Mouse (Mus musculus) cerebellum, adult 8-10 months (tissue): ENCODE measurements around the gene Fmn2.

Experiments
- DNase-seq: peaks from one replicate; pipeline ENCODE4 v3.0.0; 2022

Gene Fmn2

DNA sequence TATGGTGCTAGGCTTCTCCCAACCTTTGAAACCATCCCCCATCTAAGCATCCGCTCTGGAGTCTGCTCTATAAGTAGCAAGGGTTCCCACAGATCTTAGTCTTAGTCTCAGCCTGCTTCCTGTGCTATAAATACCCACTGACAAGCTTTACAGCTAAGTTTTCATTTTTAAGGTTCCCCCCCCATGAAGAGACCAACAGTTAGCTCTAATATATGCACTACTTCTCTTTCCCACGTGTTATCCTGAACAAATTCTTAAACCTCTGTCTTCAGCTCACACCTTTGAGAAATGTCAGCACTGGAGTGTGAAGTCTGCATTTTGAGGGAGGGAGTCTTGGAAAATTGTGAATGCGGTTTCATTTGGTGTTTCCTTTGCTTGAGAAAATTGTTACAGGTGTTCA, 56.2 kb downstream of the Fmn2 start:
- no peak for DNase-seq

DNA sequence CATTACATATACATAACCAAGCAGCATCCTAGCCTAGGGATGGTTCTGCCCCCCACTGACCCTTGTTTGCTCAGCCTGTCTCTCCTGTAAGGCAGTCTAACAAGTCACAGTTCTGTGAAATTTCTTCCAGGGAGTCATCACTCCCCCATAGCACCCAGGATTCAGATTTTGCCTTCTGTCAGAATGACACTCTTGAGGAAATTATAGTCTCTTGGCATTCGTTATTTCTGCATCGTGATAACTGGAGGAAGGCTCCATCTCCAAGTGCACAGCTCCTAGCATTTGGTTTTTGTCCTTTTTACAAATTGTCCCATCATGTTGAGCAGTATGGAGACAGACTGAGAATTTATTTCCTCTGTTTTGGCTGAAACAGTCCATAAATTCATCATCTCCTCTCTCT, 56.9 kb downstream of the Fmn2 start:
- no peak for DNase-seq

DNA sequence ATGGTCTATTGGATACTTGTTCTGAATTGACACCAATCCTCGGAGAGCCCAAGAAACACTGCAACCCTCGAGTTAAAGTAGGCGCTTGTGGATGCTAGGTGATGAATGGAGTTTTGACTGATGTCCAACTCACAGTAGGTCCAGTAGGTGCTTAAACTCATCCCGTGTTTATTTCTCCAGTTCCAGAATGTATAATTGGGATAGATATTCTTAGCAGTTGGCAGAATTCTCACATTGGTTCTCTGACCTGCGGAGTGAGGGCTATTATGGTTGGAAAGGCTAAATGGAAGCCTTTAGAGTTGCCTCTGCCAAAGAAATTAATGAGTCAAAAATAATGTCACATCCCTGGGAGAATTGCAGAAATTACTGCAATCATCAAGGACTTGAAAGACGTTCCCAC, 62.9 kb downstream of the Fmn2 start:
- DNase-seq, result no peak

DNA sequence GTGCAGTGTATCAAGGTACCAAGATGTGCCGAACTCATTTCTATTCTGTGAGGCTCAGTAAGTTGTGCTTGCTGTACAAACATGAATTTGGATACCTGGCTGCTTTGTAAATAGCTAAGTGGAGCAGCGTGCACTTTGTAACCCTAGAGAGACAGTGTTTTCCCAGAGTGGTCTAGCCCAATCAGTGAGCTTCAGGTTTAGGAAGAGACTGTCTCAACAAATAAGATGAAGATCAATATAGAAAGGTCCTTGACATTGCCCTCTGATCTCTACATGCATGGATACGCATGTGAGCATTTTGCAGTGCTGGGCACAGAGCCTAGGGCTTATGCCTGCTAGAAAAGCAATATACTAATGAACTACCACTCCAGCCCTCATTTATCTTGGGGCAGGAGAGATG, 67.0 kb downstream of the Fmn2 start:
- DNase-seq, result no peak

DNA sequence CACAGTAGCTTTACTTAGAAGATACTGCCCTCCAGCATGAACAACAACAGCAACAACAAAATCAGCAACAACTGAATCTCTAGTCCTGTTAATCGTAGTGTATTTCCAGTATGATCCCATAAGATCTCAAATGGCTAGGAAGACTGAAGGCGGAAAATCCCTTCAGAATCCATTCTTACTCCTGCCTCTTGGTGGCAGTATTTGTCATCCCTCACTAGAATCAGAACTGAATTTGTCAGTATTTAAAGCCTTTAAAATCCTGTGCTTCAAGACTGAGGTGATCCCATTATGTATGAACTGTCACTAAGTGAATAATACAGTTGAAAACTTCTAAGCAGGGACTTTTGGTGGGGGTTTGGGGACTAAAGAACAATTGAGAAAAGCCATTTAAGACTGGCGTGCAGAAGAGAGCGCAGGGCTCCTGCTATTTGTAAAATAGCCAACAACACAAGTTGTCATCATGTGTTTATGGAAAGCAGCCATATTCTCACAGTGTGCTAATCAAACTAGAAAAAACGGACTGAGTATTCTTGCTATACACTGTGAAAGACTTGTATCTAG, 90.9 kb downstream of the Fmn2 start:
- peak; percentile 20 for DNase-seq

DNA sequence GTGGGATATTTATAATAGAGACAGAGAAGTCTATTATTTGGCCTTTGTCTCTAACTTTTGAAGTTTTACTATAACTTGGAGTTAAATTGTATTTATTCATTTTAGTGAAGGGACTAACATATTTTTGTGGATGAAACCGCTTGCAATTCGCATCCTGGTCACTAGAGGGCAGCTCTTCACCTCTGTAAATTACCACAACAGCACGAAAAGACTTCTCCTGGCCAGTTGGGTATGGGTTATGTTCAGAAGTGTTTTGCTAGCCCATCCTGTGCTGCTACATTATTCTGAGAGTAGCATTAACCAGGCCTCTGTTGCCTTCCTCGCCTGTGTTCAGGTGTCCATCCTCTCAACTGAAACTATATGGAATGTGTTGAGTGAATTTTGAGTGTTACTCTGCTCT, 93.4 kb downstream of the Fmn2 start:
- peak; percentile 53 for DNase-seq

DNA sequence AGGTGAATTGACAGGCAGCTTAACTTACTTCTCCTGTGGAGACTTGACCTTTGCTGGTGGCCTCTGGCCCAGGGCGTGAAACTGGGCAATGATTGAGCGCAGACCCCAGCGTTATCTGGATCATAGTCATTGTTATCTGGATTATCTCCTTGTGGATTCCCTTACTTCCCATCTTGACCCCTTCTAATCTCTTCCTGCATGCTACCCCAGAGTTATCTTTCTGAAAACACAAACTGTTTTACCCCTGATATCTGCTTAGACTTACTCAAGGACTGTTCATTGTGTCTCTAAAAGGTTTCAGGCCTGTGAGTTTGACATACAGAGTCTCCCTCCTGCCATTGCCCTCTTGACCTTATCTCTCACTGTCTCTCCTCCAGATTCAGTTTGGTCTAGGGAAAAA, 95.9 kb downstream of the Fmn2 start:
- DNase-seq, result no peak

DNA sequence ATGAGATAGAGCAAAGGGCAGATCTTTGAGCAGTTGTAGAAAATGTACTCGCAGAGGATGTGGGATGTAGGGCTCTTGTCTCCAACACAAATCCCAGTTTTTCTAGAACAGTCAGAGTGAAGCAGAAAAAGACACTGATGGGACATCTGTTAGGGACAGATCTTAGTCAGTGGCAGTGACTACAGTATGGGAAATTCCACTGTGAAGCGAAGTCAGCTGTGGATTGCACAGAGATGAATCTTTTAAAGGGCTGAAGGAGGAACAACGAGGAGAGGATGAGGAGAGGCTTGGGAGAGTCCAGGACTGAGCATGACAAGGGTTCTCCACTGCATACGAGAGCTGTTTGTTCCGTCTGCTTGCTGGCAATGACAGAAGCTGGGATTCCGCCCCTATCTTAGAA, 96.6 kb downstream of the Fmn2 start:
- no peak for DNase-seq

DNA sequence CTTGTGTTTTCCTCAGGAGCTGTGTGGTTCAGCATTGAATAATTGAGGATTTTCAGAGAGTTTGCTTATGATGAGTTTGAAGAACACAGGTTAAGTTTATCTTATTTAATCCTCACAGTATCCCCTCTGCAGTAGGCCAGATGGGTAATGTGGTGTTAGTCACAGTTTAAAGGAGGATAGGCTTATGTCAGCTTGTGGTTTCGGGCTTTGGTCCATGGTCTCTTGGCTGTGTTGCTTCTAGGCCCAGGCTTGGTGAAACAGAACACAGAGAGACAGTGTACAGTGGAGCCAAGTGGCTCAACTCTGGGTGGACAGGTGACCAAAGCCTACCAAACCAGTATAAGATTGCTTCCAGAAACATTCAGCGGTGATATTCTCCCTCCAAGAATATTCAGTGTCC, 98.4 kb downstream of the Fmn2 start:
- no peak for DNase-seq

DNA sequence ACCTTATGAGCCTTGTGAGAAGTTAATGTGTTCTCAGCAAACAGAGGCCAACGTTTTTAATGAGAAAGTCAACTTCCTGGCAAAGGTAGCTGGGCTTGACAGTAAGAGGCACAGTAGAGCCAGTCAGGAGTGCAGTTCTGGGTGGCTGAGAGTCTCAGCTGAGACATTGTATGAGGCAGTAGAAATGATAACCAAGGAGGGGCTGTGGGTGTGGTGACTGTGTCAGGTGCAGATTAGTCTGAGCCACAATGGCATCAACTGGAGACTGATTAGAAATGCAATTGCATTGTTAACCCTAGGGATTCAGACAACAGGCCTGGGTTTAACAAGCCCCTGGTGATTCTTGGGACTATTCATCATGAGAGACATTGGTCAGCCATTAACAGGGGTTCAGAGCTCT, 99.0 kb downstream of the Fmn2 start:
- DNase-seq, result no peak

DNA sequence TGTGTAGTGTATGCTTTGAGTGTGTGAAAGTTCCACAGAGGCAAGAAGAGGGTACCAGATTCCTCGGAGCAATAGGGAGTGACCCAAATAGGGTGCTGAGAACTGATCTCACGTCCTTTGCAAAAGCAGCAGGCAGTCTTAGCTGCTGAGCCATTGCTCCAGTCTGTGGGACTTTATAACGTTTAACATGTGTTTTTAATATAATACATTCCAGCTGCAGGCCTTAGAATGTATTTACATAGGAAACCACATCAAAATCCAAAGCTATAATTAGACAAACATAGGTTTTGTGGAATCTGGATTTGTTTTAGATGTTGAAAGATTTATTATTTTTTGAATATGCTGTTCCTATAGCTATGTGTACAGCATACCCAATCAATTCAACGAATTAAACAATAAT, 115.7 kb downstream of the Fmn2 start:
- no peak for DNase-seq

DNA sequence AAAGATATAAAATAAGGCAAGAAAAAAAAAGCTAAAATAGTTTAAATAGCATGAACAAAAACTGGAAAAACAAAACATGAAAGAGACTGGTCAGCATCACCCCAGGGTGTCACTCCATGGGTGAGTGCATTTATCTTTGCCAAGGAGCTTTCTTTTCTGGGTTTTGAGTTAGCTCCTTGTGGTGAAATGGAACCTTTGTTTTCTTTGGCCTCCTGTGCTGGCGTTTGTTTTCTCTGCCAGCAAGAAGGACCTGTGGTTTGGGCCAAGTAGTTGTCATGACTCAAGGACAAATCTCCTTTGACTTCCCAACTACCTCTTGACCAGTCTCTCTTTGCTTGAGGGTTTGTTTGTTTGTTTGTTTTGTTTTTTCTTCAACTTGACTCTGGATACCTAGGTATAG, 119.9 kb downstream of the Fmn2 start:
- no peak for DNase-seq

DNA sequence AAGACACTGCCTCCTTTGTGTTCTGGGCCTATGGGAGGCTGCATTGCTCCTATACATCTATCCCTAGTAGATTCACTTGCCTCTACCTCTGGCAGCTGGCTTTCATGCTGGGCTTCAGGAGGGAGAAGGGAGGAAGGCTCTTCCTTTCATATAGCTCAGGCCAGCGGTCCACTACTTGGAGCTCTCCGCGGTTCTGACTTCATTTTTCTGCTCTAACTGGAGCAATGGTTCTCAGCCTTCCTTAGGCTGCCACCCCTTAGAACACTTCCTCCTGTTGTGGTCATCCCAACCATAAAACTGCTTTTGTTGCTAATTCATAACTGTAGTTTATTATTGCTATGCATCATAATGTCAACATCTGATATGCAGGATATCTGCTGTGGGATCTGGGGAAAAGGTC, 121.4 kb downstream of the Fmn2 start:
- DNase-seq, result no peak

DNA sequence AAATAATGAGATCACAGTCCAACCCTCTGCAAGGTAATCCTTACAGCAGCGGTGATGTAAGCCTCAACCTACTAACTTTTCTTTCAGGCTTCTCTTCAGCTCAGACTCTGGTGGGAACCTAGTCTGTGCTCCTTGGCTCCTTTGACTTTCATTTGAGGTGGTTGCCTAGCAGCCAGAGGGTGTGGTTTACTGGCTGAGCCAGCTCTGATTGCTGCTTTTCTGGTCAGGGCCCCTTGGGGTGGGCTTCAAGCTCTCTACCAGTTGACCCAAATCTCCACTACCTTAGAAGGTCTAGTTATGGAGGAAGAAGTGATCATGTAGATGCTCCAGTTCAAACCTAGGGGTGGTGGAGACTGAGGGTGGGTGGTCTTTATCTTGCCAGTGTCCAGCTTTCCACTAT, 128.4 kb downstream of the Fmn2 start:
- no peak for DNase-seq

DNA sequence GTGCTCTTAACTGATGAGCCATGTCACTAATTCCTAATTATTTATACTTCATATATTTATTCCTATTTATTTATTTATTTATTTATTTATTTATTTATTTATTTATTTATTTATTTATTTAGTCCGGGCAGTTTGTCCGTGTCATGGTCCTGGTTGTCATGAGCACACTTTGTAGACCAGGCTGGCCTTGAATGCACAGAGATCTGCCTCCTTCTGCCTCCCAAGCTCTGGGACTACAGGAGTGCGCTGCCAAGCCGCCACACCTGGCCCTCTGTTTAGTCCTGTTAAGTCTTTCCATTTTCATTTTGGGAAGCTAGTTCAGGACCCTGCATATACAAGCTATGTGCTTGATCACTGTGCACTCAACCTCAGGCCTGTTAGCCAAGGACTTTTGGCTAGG, 134.7 kb downstream of the Fmn2 start:
- no peak for DNase-seq

DNA sequence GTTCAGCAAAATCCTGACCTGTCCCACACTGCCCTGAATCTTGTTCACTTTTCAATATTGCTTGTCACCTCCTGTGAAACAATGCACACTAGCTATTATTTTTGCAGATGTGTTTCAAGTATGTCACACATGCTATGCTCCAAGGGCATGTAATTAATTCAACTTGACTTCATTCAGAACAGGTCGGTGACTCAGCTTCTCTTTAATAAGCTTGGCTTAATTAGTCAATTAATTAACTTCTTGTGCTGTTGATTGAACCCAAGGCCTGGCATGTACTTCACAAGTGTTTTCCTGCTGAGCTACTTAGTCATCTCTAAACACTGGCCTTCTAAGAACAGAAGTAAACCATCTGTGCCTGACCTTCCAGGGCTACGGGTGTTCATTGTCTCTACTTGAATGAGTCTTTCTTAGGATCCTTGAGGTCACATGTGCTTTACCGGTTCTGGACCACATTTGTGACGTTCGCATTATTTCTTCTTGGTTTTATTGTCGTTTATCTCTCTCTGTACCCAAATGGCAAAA, 136.0 kb downstream of the Fmn2 start:
- DNase-seq, result no peak

DNA sequence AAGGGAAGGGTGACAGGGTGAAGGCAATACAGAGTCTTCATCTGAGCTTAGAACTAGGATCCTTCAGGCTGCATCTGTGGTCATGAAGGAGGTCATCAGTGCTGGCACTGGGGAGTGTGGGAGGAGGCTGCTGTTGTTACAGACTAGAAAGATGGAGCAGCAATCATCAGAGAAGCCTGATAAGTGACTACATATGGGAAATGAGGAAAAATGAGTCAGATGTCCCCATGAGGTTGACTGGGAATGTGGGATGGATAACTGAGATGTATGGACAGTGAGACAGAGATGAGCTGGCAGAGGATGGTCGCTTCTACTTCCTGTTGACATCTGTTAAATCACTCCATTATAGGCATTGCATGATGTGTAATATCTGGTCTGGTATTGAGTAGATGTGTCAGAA, 139.3 kb downstream of the Fmn2 start:
- no peak for DNase-seq

DNA sequence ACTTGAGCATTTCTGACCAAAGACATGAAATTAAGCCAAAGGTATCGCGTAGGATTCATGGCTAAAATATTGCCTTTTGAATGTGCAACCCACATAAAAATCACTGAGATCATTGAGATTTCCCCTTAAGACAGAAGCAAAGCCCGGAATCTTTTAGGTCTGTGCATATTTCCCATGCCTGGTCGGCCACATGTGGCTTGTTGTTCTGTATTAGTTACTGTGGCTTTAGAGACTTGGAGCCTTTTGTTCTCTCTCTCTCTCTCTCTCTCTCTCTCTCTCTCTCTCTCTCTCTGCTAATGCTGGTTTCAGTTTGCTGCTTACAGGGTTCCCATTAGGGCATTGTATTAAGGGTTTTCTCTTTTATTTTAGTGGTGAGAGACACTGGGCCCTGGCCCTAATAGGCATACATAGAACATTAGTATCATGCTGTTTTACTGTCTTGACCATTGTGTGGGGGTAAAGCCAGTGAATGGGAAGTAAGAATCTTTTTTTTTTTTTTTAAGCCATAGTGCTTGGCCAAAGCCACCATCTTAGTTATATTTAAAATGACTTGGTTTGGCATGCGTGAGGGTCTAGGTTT, 141.9 kb downstream of the Fmn2 start:
- DNase-seq, result no peak

DNA sequence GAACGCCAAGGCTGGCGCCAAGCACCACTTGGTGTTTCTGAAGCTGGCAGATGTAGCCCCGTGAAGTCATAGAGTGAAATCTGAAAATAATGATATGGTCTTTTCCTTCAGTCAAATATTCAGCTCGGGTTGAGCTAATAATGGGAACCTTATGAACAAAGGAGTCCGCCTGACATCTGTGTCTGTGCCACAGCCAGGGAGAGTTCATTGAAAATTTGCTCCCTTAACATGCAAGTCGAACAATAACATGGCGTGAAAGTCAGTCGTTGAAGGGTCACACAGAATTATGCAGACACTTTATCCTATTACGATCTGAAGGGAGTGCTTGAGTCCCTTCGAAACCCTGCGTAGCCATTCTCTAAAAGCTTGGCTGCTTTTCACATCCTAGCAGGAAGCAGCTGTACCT, 147.8 kb downstream of the Fmn2 start:
- no peak for DNase-seq

DNA sequence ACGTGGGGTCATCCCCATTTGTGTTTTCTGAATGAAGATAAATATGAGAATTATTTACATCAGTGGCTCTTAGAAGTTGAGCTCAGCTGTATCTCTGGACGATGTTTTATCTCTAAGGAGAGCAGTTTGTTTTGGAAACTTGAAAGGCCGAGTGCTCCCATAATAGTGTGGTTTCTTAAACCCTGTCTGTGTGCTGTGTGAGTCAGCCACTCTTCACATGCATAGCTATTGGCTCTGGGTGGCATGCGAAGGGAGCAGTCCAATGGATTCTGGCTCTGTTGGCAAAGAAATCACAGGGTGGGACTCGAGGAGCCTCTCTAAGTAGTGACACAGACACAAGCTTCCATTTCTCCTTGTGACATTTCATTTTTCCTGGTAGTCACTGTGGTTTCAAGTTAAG, 152.9 kb downstream of the Fmn2 start:
- DNase-seq, result no peak

DNA sequence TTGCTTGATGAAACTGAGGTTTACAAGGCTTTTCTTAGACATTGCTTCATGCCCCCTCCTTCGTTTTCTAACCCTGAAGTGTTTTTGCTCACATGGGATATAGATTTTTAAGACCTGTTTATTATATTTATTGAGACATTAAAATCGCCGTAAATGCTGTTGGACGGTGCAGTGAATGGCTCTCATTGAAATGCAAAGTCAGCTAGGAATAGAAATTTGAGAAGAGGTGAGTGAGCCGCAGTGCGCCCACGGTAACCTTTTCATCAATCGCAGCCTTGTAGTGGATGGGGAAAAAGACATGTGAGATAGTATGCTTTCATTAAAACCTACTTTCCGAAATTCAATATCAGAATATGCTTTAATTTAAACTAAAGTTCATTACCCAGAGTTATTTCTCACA, 153.7 kb downstream of the Fmn2 start:
- no peak for DNase-seq

DNA sequence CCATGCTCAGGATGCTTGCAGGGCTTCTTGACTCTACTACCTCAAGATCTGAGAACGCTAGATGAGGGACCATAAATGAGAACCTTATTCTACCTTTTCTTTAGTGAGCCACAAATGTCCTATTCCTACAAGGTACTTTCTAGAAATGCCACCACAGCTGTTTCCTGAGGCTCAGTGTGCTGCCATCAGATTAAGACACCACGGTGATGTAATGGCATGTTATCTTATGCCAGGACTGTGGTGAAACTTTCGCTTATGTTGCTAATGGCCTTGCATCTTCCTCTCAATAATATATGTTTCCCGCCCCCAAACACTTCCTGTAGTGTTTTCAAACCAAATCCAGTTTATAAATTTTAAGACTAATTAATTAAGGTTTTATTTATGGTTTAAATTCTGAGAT, 154.9 kb downstream of the Fmn2 start:
- no peak for DNase-seq

DNA sequence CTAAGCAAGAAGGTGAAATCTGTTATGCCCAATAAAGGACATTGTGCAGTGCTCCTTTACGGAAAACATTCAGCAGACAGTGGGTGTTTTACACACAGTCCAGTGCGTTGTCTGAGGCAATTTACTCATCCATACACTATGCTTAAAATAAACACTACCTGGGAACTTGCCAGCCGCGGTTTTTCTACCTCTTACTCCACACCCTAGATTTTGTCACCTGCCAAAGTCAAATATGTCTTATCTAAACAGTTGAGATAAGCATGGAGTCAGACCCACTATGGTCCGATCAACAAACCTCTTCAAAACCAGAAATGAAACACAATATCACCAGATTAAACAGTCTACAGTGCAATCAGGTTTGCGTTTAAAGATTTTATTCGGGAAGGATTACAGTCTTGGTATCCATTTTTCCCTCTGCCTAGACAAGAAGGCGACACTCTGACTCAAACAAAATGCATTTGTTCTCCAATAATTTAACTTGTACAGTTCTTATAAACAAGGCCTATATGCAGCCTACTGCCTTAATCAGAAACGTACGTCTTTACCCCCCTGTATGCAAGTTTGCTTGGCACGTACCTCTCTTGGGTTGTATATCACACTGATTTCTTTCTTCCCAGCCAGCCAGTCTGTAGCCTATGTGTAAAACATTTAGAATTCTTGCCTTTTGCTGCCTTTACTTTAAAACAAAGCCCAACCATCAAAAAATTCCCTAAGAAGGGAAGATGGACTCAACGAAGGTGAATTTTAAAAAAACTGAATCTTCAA, 158.0 kb downstream of the Fmn2 start:
- no peak for DNase-seq

DNA sequence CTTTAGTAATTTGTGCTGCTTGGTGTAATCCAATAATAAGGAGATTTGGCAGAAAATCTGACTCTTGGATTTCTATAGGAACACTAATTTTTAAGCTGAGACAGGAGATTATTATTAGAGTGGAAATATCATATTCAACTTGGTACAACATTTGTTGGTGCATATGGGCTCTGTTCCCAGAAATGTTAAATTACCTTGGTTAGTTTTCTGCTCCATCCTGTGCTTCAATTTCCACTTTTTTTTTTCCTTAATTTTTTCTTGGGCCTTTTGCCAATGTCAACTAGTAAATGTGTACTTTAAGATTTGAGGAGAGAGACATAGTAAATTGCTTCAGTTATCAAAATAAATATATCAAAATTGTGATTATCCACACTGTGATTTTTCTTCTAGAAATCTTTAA, 163.5 kb downstream of the Fmn2 start:
- no peak for DNase-seq

DNA sequence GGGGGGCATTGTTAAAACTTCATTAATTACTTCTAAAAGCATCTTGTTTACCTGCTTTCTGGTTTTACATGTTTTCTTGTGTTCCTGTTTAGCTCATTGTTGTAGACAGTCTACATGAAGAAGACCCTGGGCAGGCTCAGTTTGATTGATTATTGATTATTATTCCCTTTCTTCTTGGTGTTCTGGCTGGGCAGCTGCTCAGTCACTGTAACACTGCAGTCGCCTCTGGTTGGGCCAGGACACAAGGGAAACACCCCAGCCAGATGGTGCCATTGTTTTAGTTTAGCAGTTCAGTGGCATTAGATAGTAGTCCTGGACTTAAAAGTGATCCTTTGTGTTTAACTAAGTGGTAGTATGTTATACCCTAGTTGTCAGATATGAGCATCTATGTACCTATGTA, 167.5 kb downstream of the Fmn2 start:
- no peak for DNase-seq
